Comparison of ENCODE assay signal across 21 mouse cellular contexts in the genomic region with DNA sequence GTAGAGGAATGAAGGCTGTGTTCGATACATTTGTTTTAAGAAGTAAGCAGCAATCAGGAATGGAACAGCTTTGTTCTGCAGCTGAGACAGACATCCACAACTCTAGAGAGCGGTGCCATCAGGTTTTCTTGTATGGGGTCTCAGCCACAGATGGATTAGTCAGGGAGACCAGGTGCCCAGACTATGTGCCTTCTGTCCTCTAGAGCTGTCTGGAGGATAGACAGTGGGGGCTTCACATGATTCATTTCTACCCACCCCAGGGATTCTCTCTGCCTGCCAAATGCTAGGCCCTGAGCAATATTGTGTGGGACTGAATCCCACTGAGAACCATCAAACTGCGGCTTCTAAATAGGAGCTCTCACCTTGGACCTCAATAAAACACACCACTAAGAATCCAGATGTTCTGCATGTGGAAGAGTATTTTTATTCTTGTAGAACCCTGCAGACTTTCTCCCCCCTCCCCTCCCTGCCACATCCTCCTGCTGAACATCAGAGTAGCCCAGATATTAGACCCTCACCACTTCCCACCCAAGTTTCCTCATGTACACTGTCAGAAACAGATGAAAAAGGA.
"Had no signal": no experiment of that assay in that cellular context is flagged by ENCODE, and none has a peak within 500 bp of the region (broad histone marks: within the 10 kb centered on the region; RNA-seq: fewer than 3 reads in every experiment).

No protein-coding gene starts in this region.

- H3K4me2 ChIP-seq: liver, embryonic 12.5 days; liver, embryonic 15.5 days; lung, embryonic 15.5 days; midbrain, embryonic 13.5 days; neural tube, embryonic 15.5 days had no signal

- H3K9ac ChIP-seq: liver, embryonic 12.5 days; liver, embryonic 15.5 days; lung, embryonic 15.5 days; midbrain, embryonic 13.5 days; neural tube, embryonic 15.5 days had no signal

- H3K27me3 ChIP-seq: liver, embryonic 12.5 days; liver, embryonic 15.5 days; lung, embryonic 15.5 days; midbrain, embryonic 13.5 days; neural tube, embryonic 15.5 days had no signal

- H3K4me3 ChIP-seq: left cerebral cortex, adult 2 months; liver, embryonic 12.5 days; liver, embryonic 15.5 days; lung, embryonic 15.5 days; megakaryocyte, embryonic 14.5 days; midbrain, embryonic 10.5 days; midbrain, embryonic 13.5 days; myocyte; neural tube, embryonic 15.5 days had no signal

- H3K27ac ChIP-seq: kidney, postnatal 0 days; left cerebral cortex, adult 2 months; liver, embryonic 12.5 days; liver, embryonic 15.5 days; lung, embryonic 15.5 days; midbrain, embryonic 10.5 days; midbrain, embryonic 13.5 days; neural tube, embryonic 15.5 days had no signal

- H3K9me3 ChIP-seq: liver, embryonic 12.5 days; liver, embryonic 15.5 days; lung, embryonic 15.5 days; midbrain, embryonic 10.5 days; midbrain, embryonic 13.5 days; neural tube, embryonic 15.5 days had no signal

- ATAC-seq: intestine, postnatal 0 days; liver, embryonic 12.5 days; midbrain, embryonic 13.5 days; midbrain, embryonic 16.5 days had no signal

- H3K4me1 ChIP-seq: liver, embryonic 12.5 days; liver, embryonic 15.5 days; lung, embryonic 15.5 days; megakaryocyte, embryonic 14.5 days had no signal

- H3K36me3 ChIP-seq: liver, embryonic 12.5 days; liver, embryonic 15.5 days; lung, embryonic 15.5 days; midbrain, embryonic 10.5 days; midbrain, embryonic 13.5 days; neural tube, embryonic 15.5 days had no signal

- DNase-seq: kidney, adult 2 months; kidney, postnatal 25 days; liver; lung, adult 18-20 months; lung, postnatal 10 days; lung, postnatal 36 days; retina, postnatal 1 day; thymus, adult 18-20 months; thymus, postnatal 36 days had no signal
